Mouse (Mus musculus) forebrain, embryonic 15.5 days (tissue): ENCODE results near the gene Cga. TPM values are rescaled to one million over a fixed set of nuclear protein-coding genes. Genes with fewer than 3 reads are reported as not detected.
"Not testable (repeated sequence)": the region's sequence is repeated elsewhere in the genome, so short reads cannot be mapped to it uniquely, and the experiment has no call there.

Experiments
- ATAC-seq: fragments of 200-750 bp; cut with Nextera tagmentation; replicated peaks from 2 replicates; pipeline ENCODE4 v1.8.0; 2017; ENCODE audit warnings: mild to moderate bottlenecking, moderate TSS enrichment, moderate library complexity
- H3K27ac ChIP-seq: fragments of 300-500 bp; sonication (generic); replicated peaks from 2 replicates; pipeline ENCODE4 v1.5.1; 2015; ENCODE audit warnings: mild to moderate bottlenecking, inconsistent platforms
- H3K27me3 ChIP-seq: fragments of 300-500 bp; sonication (generic); 2 replicates; pipeline ENCODE4 v1.6.1; 2015; ENCODE audit warnings: inconsistent platforms
- H3K36me3 ChIP-seq: fragments of 300-500 bp; sonication (generic); 2 replicates; pipeline ENCODE4 v1.6.1; 2015; ENCODE audit warnings: mild to moderate bottlenecking, inconsistent platforms
- H3K4me1 ChIP-seq: fragments of 300-500 bp; sonication (generic); 2 replicates; pipeline ENCODE4 v1.6.1; 2015; ENCODE audit warnings: inconsistent platforms
- H3K4me2 ChIP-seq: fragments of 300-500 bp; sonication (generic); replicated peaks from 2 replicates; pipeline ENCODE4 v1.6.1; 2015; ENCODE audit warnings: mild to moderate bottlenecking, inconsistent platforms
- H3K4me3 ChIP-seq: fragments of 300-500 bp; sonication (generic); 2 replicates; pipeline ENCODE4 v1.5.1; 2015; ENCODE audit warnings: mild to moderate bottlenecking, inconsistent platforms
- H3K9ac ChIP-seq: fragments of 300-500 bp; sonication (generic); replicated peaks from 2 replicates; pipeline ENCODE4 v1.6.1; 2015; ENCODE audit warnings: mild to moderate bottlenecking, inconsistent platforms
- H3K9me3 ChIP-seq: fragments of 300-500 bp; sonication (generic); 2 replicates; pipeline ENCODE4 v1.6.1; 2016; ENCODE audit warnings: inconsistent platforms
- WGBS: fragments of 180-500 bp; shearing (Covaris S2); methylation state at CpG from one replicate; pipeline ENCODE4 v1.1.7; 2015; ENCODE audit warnings: mixed read lengths; 5-methylcytosine and 5-hydroxymethylcytosine counted together
- polyA plus RNA-seq: library from polyadenylated mRNA; unstranded; fragments of >200 nt; fragmentation: Nextera tagmentation; extraction: Ambion mirVana; gene quantifications from 2 replicates; pipeline ENCODE4 v1.2.1, GENCODE M21; 2015

The Cga gene
- polyA plus RNA-seq, 1 experiment from 2014 or later = not detected

GRCm38 (mm10) chr4:34899322-34899721 is 5.7 kb downstream of the Cga start:
- Histone ChIP-seq H3K4me1 (no peaks in the 10 kb centered on the region), H3K4me2 (no peak overlapping the region), H3K9me3 (no peaks in the 10 kb centered on the region), H3K27ac (no peak overlapping the region), H3K4me3 (no peak overlapping the region), H3K9ac (no peak overlapping the region), H3K36me3 (no peaks in the 10 kb centered on the region), H3K27me3 (no peaks in the 10 kb centered on the region)
- ATAC-seq = no peak
- WGBS = 88% methylated on average over 1 of the region's 1 CpGs

GRCm38 (mm10) chr4:34900155-34900554 is 6.6 kb downstream of the Cga start:
- Histone ChIP-seq H3K4me3 (no peak overlapping the region), H3K4me2 (no peak overlapping the region), H3K27ac (no peak overlapping the region), H3K9me3 (no peaks in the 10 kb centered on the region), H3K27me3 (no peaks in the 10 kb centered on the region), H3K4me1 (no peaks in the 10 kb centered on the region), H3K36me3 (no peaks in the 10 kb centered on the region), H3K9ac (no peak overlapping the region)
- peak; percentile 55; the same call in 1 of the 2 replicates for ATAC-seq
- WGBS = 52% methylated on average over 9 of the region's 9 CpGs

DNA sequence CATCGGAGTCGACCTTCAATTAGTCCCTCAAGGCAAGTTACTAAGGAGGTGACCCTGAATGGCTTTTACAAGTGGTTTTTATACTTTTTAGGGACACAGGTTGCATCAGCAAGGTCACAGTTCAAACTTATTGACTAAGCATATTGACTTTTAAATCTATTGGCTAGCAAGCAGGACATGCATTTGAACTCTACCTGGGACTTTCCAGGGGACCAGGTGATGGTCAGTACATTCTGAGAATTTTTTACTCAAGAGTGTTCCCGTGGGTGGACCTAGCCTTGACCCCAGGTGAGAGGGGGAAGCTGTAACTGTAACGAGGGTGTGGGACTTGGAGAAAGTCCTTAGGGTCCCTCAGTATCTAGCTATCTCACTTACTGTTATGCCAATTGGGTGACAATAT is 7.6 kb downstream of the Cga start:
- Histone ChIP-seq H3K9ac (no peak overlapping the region), H3K4me2 (no peak overlapping the region), H3K4me1 (no peaks in the 10 kb centered on the region), H3K9me3 (no peaks in the 10 kb centered on the region), H3K36me3 (no peaks in the 10 kb centered on the region), H3K27me3 (no peaks in the 10 kb centered on the region), H3K27ac (no peak overlapping the region), H3K4me3 (no peak overlapping the region)
- WGBS = 79% methylated on average over 4 of the region's 4 CpGs
- no peak for ATAC-seq

DNA sequence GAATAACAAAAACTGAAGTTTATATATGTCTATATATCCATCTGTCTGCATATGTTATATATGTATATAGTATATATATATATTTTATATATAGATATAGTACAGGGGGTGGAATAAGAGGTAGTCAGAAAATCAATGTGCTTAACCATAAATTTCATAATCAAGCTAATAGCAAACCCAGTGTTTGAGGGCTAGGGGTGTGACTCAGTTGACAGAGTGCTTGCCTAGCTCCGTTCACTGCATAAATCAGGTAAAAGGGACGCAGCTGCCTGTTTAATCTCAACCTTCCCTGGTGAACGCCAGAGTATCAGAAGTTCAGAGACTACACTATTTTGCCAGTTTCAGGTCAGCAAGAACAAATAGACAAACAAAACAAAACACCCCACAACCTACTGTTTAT is 8.0 kb downstream of the Cga start:
- H3K9me3 ChIP-seq, H3K27me3 ChIP-seq, ATAC-seq, H3K4me2 ChIP-seq, H3K36me3 ChIP-seq, H3K27ac ChIP-seq, H3K4me3 ChIP-seq, H3K4me1 ChIP-seq, H3K9ac ChIP-seq: not testable (repeated sequence)
- 88% methylated on average over 3 of the region's 3 CpGs for WGBS

- ATAC-seq = no peak
- Histone ChIP-seq H3K4me2 (no peak overlapping the region), H3K27me3 (no peaks in the 10 kb centered on the region), H3K4me1 (no peaks in the 10 kb centered on the region), H3K9me3 (no peaks in the 10 kb centered on the region), H3K4me3 (no peak overlapping the region), H3K36me3 (no peaks in the 10 kb centered on the region), H3K27ac (no peak overlapping the region), H3K9ac (no peak overlapping the region)
- WGBS = 63% methylated on average over 5 of the region's 5 CpGs
These were observed 11.8 kb downstream of the Cga start for GRCm38 (mm10) chr4:34905396-34905795.

- WGBS = 76% methylated on average over 4 of the region's 4 CpGs
These were observed 12.6 kb downstream of the Cga start for GRCm38 (mm10) chr4:34906151-34906550.

GRCm38 (mm10) chr4:34907026-34907425 is 13.4 kb downstream of the Cga start:
- no peaks in the 10 kb centered on the region for H3K27me3 ChIP-seq
- H3K4me3 ChIP-seq = no peak overlapping the region
- ATAC-seq = no peak
- H3K4me2 ChIP-seq = no peak overlapping the region
- no peak overlapping the region for H3K9ac ChIP-seq
- no peak overlapping the region for H3K27ac ChIP-seq
- no peaks in the 10 kb centered on the region for H3K9me3 ChIP-seq
- no peaks in the 10 kb centered on the region for H3K4me1 ChIP-seq
- H3K36me3 ChIP-seq = no peaks in the 10 kb centered on the region
- 37% methylated on average over 14 of the region's 14 CpGs for WGBS

More at GRCm38 (mm10) chr4:34906151-34906550, 12.6 kb downstream of the Cga start:
- Histone ChIP-seq H3K4me3 (no peak overlapping the region), H3K9ac (no peak overlapping the region), H3K9me3 (no peaks in the 10 kb centered on the region), H3K4me2 (no peak overlapping the region), H3K27ac (no peak overlapping the region), H3K36me3 (no peaks in the 10 kb centered on the region), H3K4me1 (no peaks in the 10 kb centered on the region), H3K27me3 (no peaks in the 10 kb centered on the region)
- ATAC-seq = no peak

GRCm38 (mm10) chr4:34908127-34908526 is 14.5 kb downstream of the Cga start:
- Histone ChIP-seq H3K9ac (no peak overlapping the region), H3K9me3 (no peaks in the 10 kb centered on the region), H3K27me3 (no peaks in the 10 kb centered on the region), H3K36me3 (no peaks in the 10 kb centered on the region), H3K4me1 (no peaks in the 10 kb centered on the region), H3K4me3 (no peak overlapping the region), H3K4me2 (no peak overlapping the region), H3K27ac (no peak overlapping the region)
- WGBS = 96% methylated on average over 7 of the region's 7 CpGs
- ATAC-seq = no peak

DNA sequence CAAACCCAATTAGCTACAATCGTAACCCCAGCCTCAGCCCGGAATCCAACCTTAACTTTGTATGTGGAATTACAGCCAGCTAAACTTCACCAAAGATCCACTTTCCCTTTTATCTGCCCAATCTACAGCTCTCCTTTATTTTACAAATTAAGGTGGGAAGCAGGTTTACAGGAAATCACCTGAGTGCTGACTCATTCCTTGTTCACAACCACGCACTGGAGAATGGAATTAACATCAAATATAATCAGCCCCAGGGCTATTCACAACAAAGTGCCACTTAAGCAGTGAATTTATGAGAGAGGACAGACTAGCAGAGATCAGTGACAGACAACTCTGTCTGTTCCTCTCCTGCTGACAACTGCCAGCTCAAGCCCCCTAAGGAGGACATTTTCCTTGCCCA is 17.8 kb downstream of the Cga start:
- no peak overlapping the region for H3K9ac ChIP-seq
- no peaks in the 10 kb centered on the region for H3K36me3 ChIP-seq
- no peak for ATAC-seq
- no peak overlapping the region for H3K4me3 ChIP-seq
- 70% methylated on average over 3 of the region's 3 CpGs for WGBS
- no peak overlapping the region for H3K27ac ChIP-seq
- no peaks in the 10 kb centered on the region for H3K27me3 ChIP-seq
- H3K4me1 ChIP-seq = no peaks in the 10 kb centered on the region
- no peaks in the 10 kb centered on the region for H3K9me3 ChIP-seq
- H3K4me2 ChIP-seq = no peak overlapping the region

DNA sequence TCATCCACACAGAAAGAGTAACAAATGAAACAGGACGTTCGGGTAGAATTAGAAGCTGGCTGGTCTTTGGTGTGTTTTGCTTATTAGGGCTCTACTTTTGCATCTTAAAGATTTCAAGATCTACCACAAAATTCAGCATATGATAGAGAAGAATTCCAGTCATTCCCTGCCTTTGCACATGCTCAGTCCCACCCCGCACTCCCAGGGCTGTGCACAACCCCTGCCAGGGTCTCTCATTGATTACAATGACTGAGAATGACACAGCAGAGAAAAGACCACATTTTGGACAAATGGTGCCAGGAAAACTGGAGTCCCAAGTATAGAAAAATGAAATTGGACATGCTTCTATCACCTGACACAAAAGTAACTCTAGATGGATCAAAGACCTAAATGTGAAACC is 18.6 kb downstream of the Cga start:
- no peak for ATAC-seq
- Histone ChIP-seq H3K27ac (no peak overlapping the region), H3K27me3 (no peaks in the 10 kb centered on the region), H3K9me3 (no peaks in the 10 kb centered on the region), H3K4me1 (no peaks in the 10 kb centered on the region), H3K36me3 (no peaks in the 10 kb centered on the region), H3K9ac (no peak overlapping the region), H3K4me2 (no peak overlapping the region), H3K4me3 (no peak overlapping the region)
- WGBS = 92% methylated on average over 3 of the region's 3 CpGs

DNA sequence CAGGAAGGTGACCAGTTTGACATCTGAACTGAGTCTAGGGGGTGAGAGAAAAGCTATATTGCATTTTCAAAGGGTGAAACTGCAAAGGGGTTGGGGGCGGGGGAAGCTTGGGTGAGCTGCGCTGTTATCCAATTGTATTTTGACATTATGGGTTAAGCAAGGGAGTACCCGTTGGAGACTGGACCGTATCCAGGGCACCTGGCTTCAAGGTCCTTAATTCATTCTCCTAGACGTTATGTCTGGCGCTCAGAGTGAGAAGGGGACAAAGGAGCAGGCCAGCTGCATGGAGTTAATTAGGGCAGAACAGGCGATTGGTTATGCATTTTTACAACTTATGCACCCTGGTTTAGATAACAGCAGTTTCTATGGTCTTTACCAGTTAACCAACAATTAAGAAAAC is 23.8 kb downstream of the Cga start:
- Histone ChIP-seq H3K27me3 (no peaks in the 10 kb centered on the region), H3K4me1 (peaks cover 4% of the 10 kb centered on the region), H3K27ac (no peak overlapping the region), H3K4me2 (no peak overlapping the region), H3K9me3 (no peaks in the 10 kb centered on the region), H3K36me3 (no peaks in the 10 kb centered on the region), H3K4me3 (no peak overlapping the region), H3K9ac (no peak overlapping the region)
- WGBS = 22% methylated on average over 7 of the region's 7 CpGs
- ATAC-seq = peak; percentile 35

- peak; percentile 79 for ATAC-seq
- Histone ChIP-seq H3K9me3 (no peaks in the 10 kb centered on the region), H3K9ac (no peak overlapping the region), H3K4me2 (no peak overlapping the region), H3K36me3 (no peaks in the 10 kb centered on the region), H3K27me3 (no peaks in the 10 kb centered on the region), H3K4me3 (no peak overlapping the region), H3K4me1 (peaks cover 4% of the 10 kb centered on the region), H3K27ac (no peak overlapping the region)
- WGBS = 68% methylated on average over 6 of the region's 6 CpGs
These were observed 28.7 kb downstream of the Cga start for GRCm38 (mm10) chr4:34922177-34922870.

DNA sequence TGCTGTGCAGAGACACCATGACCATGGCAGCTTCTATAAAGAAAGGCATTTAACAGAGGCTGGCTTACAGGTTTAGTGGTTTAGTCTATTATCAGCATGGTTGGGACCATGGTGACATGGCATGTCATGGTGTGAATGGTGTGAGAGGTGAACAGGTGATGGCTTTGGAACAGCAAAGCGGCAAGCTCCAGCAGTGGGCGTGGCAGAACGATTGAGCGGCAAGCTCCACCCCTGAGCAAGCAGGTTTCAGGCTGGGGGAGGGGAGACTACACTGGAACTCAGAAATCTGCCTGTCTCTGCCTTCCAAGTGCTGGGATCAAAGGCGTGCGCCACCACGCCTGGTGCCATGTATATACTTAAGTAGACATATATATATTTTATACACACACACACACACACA is 34.8 kb downstream of the Cga start:
- not testable (repeated sequence) for ATAC-seq, H3K9ac ChIP-seq, H3K4me1 ChIP-seq, H3K9me3 ChIP-seq, H3K36me3 ChIP-seq, H3K4me3 ChIP-seq, H3K27me3 ChIP-seq, H3K4me2 ChIP-seq, H3K27ac ChIP-seq
- WGBS = 84% methylated on average over 7 of the region's 7 CpGs
